Mouse (Mus musculus): ENCODE data around the gene Psen2. TPM values are rescaled to one million over a fixed set of nuclear protein-coding genes. Genes with fewer than 3 reads are reported as not detected.
A peak's percentile ranks its signal among the peaks of the same experiment; 100 is the strongest.

Gene Psen2
- total and polyA plus RNA-seq, 3 experiments, result 11.6 to 30.5 (median 13.1) TPM

- WGBS, result 77% methylated on average over 2 of the region's 2 CpGs
- Histone ChIP-seq H3K36me3 (ENCODE audit: control insufficient read depth, insufficient read depth, low read length) (no peaks in the 10 kb centered on the region), H3K4me3 (no peak overlapping the region), H3K27ac (peak overlapping the region; percentile 77), H3K9ac (ENCODE audit: low read depth, low read length) (peak overlapping the region; percentile 78), H3K27me3 (ENCODE audit: control insufficient read depth, insufficient read depth, low read length) (no peaks in the 10 kb centered on the region), H3K79me2 (replicated peaks; ENCODE audit: control insufficient read depth, insufficient read depth, low read length) (no peaks in the 10 kb centered on the region), H3K4me1 (ENCODE audit: control insufficient read depth, insufficient read depth, low read length) (peaks cover 6% of the 10 kb centered on the region)
- DNase-seq, result no peak
- TF ChIP-seq POLR2A (IDR thresholded peaks at IDR 0.05; ENCODE audit: insufficient read depth, low read depth, low read length) (no peak), CTCF (IDR thresholded peaks at IDR 0.05) (no peak), EP300 (IDR thresholded peaks at IDR 0.05; ENCODE audit: insufficient read depth, low read depth, low read length) (no peak)
- intact Hi-C loops (cut with DNase I), result loop anchor here (2.0 to 5.0 kb wide), 2 partner anchors 60 to 283 kb away; no protein-coding TSS in a partner anchor
These were observed 5.8 kb upstream of the Psen2 start for GRCm38 (mm10) chr1:180269033-180269432.

GRCm38 (mm10) chr1:180268249-180269031 is 5.2 kb upstream of the Psen2 start:
- WGBS, result 13% methylated on average over 12 of the region's 12 CpGs
- peak; percentile 88 to 90 for DNase-seq
- H3K79me2 ChIP-seq (replicated peaks; ENCODE audit: control insufficient read depth, insufficient read depth, low read length), result no peaks in the 10 kb centered on the region
- H3K4me1 ChIP-seq (ENCODE audit: control insufficient read depth, insufficient read depth, low read length), result peaks cover 6% of the 10 kb centered on the region
- TF ChIP-seq POLR2A (IDR thresholded peaks at IDR 0.05; ENCODE audit: insufficient read depth, low read depth, low read length) (no peak; the same call in 1 of the 2 replicates), CTCF (IDR thresholded peaks at IDR 0.05) (peak; percentile 100; the same call in 1 of the 2 replicates), EP300 (IDR thresholded peaks at IDR 0.05; ENCODE audit: insufficient read depth, low read depth, low read length) (peak; percentile 99)
- no peak overlapping the region for H3K4me3 ChIP-seq
- intact Hi-C loops (cut with DNase I), result loop anchor here (1.0 to 5.0 kb wide), 5 partner anchors 60 to 284 kb away; no protein-coding TSS in a partner anchor
- H3K9ac ChIP-seq (ENCODE audit: low read depth, low read length), result peak overlapping the region; percentile 78
- no peaks in the 10 kb centered on the region for H3K36me3 ChIP-seq (ENCODE audit: control insufficient read depth, insufficient read depth, low read length)
- no peaks in the 10 kb centered on the region for H3K27me3 ChIP-seq (ENCODE audit: control insufficient read depth, insufficient read depth, low read length)
- peak overlapping the region; percentile 77 for H3K27ac ChIP-seq

GRCm38 (mm10) chr1:180267151-180267550 is 3.9 kb upstream of the Psen2 start:
- intact Hi-C loops (cut with DNase I), result loop anchor here (5.0 kb wide), 1 partner anchor 285 kb away; no protein-coding TSS in a partner anchor
- Histone ChIP-seq H3K79me2 (replicated peaks; ENCODE audit: control insufficient read depth, insufficient read depth, low read length) (no peaks in the 10 kb centered on the region), H3K9ac (ENCODE audit: low read depth, low read length) (no peak overlapping the region), H3K4me1 (ENCODE audit: control insufficient read depth, insufficient read depth, low read length) (peaks cover 6% of the 10 kb centered on the region), H3K4me3 (no peak overlapping the region), H3K27ac (no peak overlapping the region), H3K36me3 (ENCODE audit: control insufficient read depth, insufficient read depth, low read length) (no peaks in the 10 kb centered on the region), H3K27me3 (ENCODE audit: control insufficient read depth, insufficient read depth, low read length) (no peaks in the 10 kb centered on the region)
- no peak for DNase-seq
- WGBS, result 69% methylated on average over 10 of the region's 10 CpGs
- TF ChIP-seq EP300 (IDR thresholded peaks at IDR 0.05; ENCODE audit: insufficient read depth, low read depth, low read length) (no peak), CTCF (IDR thresholded peaks at IDR 0.05) (no peak), POLR2A (IDR thresholded peaks at IDR 0.05; ENCODE audit: insufficient read depth, low read depth, low read length) (no peak)

- DNase-seq, result peak; percentile 59 to 62
- no peaks in the 10 kb centered on the region for H3K27me3 ChIP-seq (ENCODE audit: control insufficient read depth, insufficient read depth, low read length)
- H3K36me3 ChIP-seq (ENCODE audit: control insufficient read depth, insufficient read depth, low read length), result no peaks in the 10 kb centered on the region
- intact Hi-C loops (cut with DNase I), result loop anchor here (2.0 to 5.0 kb wide), 2 partner anchors 219 to 287 kb away; no protein-coding TSS in a partner anchor
- WGBS, result 19% methylated on average over 7 of the region's 7 CpGs
- H3K27ac ChIP-seq, result peak overlapping the region; percentile 56; the same call in 1 of the 2 replicates
- H3K4me1 ChIP-seq (ENCODE audit: control insufficient read depth, insufficient read depth, low read length), result peaks cover 9% of the 10 kb centered on the region
- H3K9ac ChIP-seq (ENCODE audit: low read depth, low read length), result no peak overlapping the region
- H3K79me2 ChIP-seq (replicated peaks; ENCODE audit: control insufficient read depth, insufficient read depth, low read length), result no peaks in the 10 kb centered on the region
- no peak overlapping the region for H3K4me3 ChIP-seq
- TF ChIP-seq CTCF (IDR thresholded peaks at IDR 0.05) (no peak), EP300 (IDR thresholded peaks at IDR 0.05; ENCODE audit: insufficient read depth, low read depth, low read length) (no peak)
These were observed 2.2 kb upstream of the Psen2 start for GRCm38 (mm10) chr1:180265399-180265798.

GRCm38 (mm10) chr1:180264851-180265250 is 1.6 kb upstream of the Psen2 start:
- intact Hi-C loops (cut with DNase I), result loop anchor here (2.0 to 5.0 kb wide), 2 partner anchors 220 to 287 kb away; no protein-coding TSS in a partner anchor
- Histone ChIP-seq H3K27me3 (ENCODE audit: control insufficient read depth, insufficient read depth, low read length) (no peaks in the 10 kb centered on the region), H3K27ac (peak overlapping the region; percentile 56), H3K36me3 (ENCODE audit: control insufficient read depth, insufficient read depth, low read length) (no peaks in the 10 kb centered on the region), H3K4me3 (0 out of 2 replicates have a peak overlapping the region, but pooled peaks have one; percentile 0), H3K79me2 (replicated peaks; ENCODE audit: control insufficient read depth, insufficient read depth, low read length) (no peaks in the 10 kb centered on the region), H3K4me1 (ENCODE audit: control insufficient read depth, insufficient read depth, low read length) (peaks cover 9% of the 10 kb centered on the region), H3K9ac (ENCODE audit: low read depth, low read length) (no peak overlapping the region; the same call in 1 of the 2 replicates)
- TF ChIP-seq POLR2A (IDR thresholded peaks at IDR 0.05; ENCODE audit: insufficient read depth, low read depth, low read length) (no peak), CTCF (IDR thresholded peaks at IDR 0.05) (no peak), EP300 (IDR thresholded peaks at IDR 0.05; ENCODE audit: insufficient read depth, low read depth, low read length) (no peak)
- no peak for DNase-seq
- 41% methylated on average over 10 of the region's 10 CpGs for WGBS

GRCm38 (mm10) chr1:180264389-180264788 is 1.2 kb upstream of the Psen2 start:
- no peaks in the 10 kb centered on the region for H3K79me2 ChIP-seq (replicated peaks; ENCODE audit: control insufficient read depth, insufficient read depth, low read length)
- H3K27ac ChIP-seq, result peak overlapping the region; percentile 56; the same call in 1 of the 2 replicates
- DNase-seq, result no peak
- no peak overlapping the region for H3K4me3 ChIP-seq
- H3K36me3 ChIP-seq (ENCODE audit: control insufficient read depth, insufficient read depth, low read length), result no peaks in the 10 kb centered on the region
- H3K27me3 ChIP-seq (ENCODE audit: control insufficient read depth, insufficient read depth, low read length), result no peaks in the 10 kb centered on the region
- 67% methylated on average over 6 of the region's 6 CpGs for WGBS
- intact Hi-C loops (cut with DNase I), result loop anchor here (2.0 kb wide), 1 partner anchor 220 kb away; no protein-coding TSS in a partner anchor
- peaks cover 9% of the 10 kb centered on the region for H3K4me1 ChIP-seq (ENCODE audit: control insufficient read depth, insufficient read depth, low read length)
- TF ChIP-seq CTCF (IDR thresholded peaks at IDR 0.05) (no peak), EP300 (IDR thresholded peaks at IDR 0.05; ENCODE audit: insufficient read depth, low read depth, low read length) (no peak), POLR2A (IDR thresholded peaks at IDR 0.05; ENCODE audit: insufficient read depth, low read depth, low read length) (no peak)
- H3K9ac ChIP-seq (ENCODE audit: low read depth, low read length), result no peak overlapping the region

All from heart, adult 2 months (tissue).